Mouse (Mus musculus) forebrain, embryonic 11.5 days (tissue): Measurements from ENCODE around the gene Metap2. TPM values are rescaled to one million over a fixed set of nuclear protein-coding genes. Genes with fewer than 3 reads are reported as not detected.

Source experiments
- ATAC-seq: fragments of 200-750 bp; cut with Nextera tagmentation; replicated peaks from 2 replicates; pipeline ENCODE4 v1.8.0; 2017; ENCODE audit warnings: moderate TSS enrichment; ENCODE audit not compliant: low FRiP score
- DNase-seq: peaks from one replicate; pipeline ENCODE4 v3.0.0-alpha.2; 2017; ENCODE audit warnings: low spot score
- H3K27ac ChIP-seq: fragments of 300-500 bp; sonication (generic); 2 replicates; pipeline ENCODE4 v1.5.1; 2014; ENCODE audit warnings: low read depth, low read length
- H3K27me3 ChIP-seq: fragments of 300-500 bp; sonication (generic); 2 replicates; pipeline ENCODE4 v1.6.1; 2014; ENCODE audit warnings: mild to moderate bottlenecking, low read length, mixed read lengths; ENCODE audit not compliant: control insufficient read depth, insufficient read depth
- H3K36me3 ChIP-seq: fragments of 300-500 bp; sonication (generic); 2 replicates; pipeline ENCODE4 v1.6.1; 2014; ENCODE audit warnings: mild to moderate bottlenecking, low read length, moderate library complexity, mixed read lengths; ENCODE audit not compliant: control insufficient read depth, insufficient read depth
- H3K4me1 ChIP-seq: fragments of 300-500 bp; sonication (generic); replicated peaks from 2 replicates; pipeline ENCODE4 v1.6.1; 2014; ENCODE audit warnings: low read length, mixed read lengths; ENCODE audit not compliant: control insufficient read depth, insufficient read depth
- H3K4me2 ChIP-seq: fragments of 300-500 bp; sonication (generic); 2 replicates; pipeline ENCODE4 v1.6.1; 2014; ENCODE audit warnings: low read depth, mild to moderate bottlenecking, low read length, moderate library complexity, mixed read lengths; ENCODE audit not compliant: severe bottlenecking
- H3K4me3 ChIP-seq: fragments of 300-500 bp; sonication (generic); 2 replicates; pipeline ENCODE4 v1.5.1; 2014; ENCODE audit warnings: low read depth, low read length
- H3K9ac ChIP-seq: fragments of 300-500 bp; sonication (generic); 2 replicates; pipeline ENCODE4 v1.6.1; 2014; ENCODE audit warnings: low read length
- H3K9me3 ChIP-seq: fragments of 300-500 bp; sonication (generic); 2 replicates; pipeline ENCODE4 v1.6.1; 2016; ENCODE audit warnings: low read length, mixed read lengths; ENCODE audit not compliant: control insufficient read depth
- WGBS: fragments of 180-500 bp; shearing (Covaris S2); extraction: QIAGEN DNeasy Blood & Tissue Kit; methylation state at CpG from one replicate; pipeline ENCODE4 v1.1.7; 2014; 5-methylcytosine and 5-hydroxymethylcytosine counted together
- polyA plus RNA-seq: library from polyadenylated mRNA; unstranded; fragments of >200 nt; fragmentation: Nextera tagmentation; extraction: Ambion mirVana; gene quantifications from 2 replicates; pipeline ENCODE4 v1.2.1, GENCODE M21; 2014

Gene Metap2
- polyA plus RNA-seq, 1 experiment from 2014 or later = 237 TPM

GRCm38 (mm10) chr10:93888590-93888934 lies 8.3 kb downstream of the Metap2 start:
- Histone ChIP-seq H3K36me3 (peaks cover 9% of the 10 kb centered on the region; the same call in 1 of the 2 replicates), H3K4me1 (peaks cover 11% of the 10 kb centered on the region), H3K27ac (no peak overlapping the region), H3K9ac (peak overlapping the region; percentile 95), H3K9me3 (no peaks in the 10 kb centered on the region), H3K4me2 (peak overlapping the region; percentile 83), H3K27me3 (no peaks in the 10 kb centered on the region), H3K4me3 (peak overlapping the region; percentile 97)
- no peak for DNase-seq
- WGBS = 24% methylated on average over 10 of the region's 10 CpGs
- no peak for ATAC-seq

- ATAC-seq (no peak), DNase-seq (no peak)
- peaks cover 11% of the 10 kb centered on the region for H3K4me1 ChIP-seq
- H3K27ac ChIP-seq = no peak overlapping the region
- H3K4me2 ChIP-seq = no peak overlapping the region
- H3K36me3 ChIP-seq = peaks cover 9% of the 10 kb centered on the region; the same call in 1 of the 2 replicates
- no peak overlapping the region for H3K4me3 ChIP-seq
- H3K9ac ChIP-seq = no peak overlapping the region
- H3K9me3 ChIP-seq = no peaks in the 10 kb centered on the region
- H3K27me3 ChIP-seq = no peaks in the 10 kb centered on the region
- 89% methylated on average over 14 of the region's 14 CpGs for WGBS
Measured at GRCm38 (mm10) chr10:93885839-93886477, 10.9 kb downstream of the Metap2 start.

- H3K27me3 ChIP-seq = no peaks in the 10 kb centered on the region
- DNase-seq = no peak
- no peak overlapping the region for H3K4me2 ChIP-seq
- H3K36me3 ChIP-seq = peaks cover 9% of the 10 kb centered on the region; the same call in 1 of the 2 replicates
- 81% methylated on average over 8 of the region's 8 CpGs for whole genome bisulfite sequencing
- H3K9ac ChIP-seq = no peak overlapping the region
- no peak overlapping the region for H3K27ac ChIP-seq
- no peak for ATAC-seq
- no peak overlapping the region for H3K4me3 ChIP-seq
- no peaks in the 10 kb centered on the region; the same call in 1 of the 2 replicates for H3K4me1 ChIP-seq
- no peaks in the 10 kb centered on the region for H3K9me3 ChIP-seq
Measured at GRCm38 (mm10) chr10:93882738-93883364, 14.0 kb downstream of the Metap2 start.

GRCm38 (mm10) chr10:93881918-93882317 lies 15.0 kb downstream of the Metap2 start:
- no peak overlapping the region for H3K4me3 ChIP-seq
- no peaks in the 10 kb centered on the region for H3K4me1 ChIP-seq
- H3K27me3 ChIP-seq = no peaks in the 10 kb centered on the region
- H3K27ac ChIP-seq = no peak overlapping the region
- peaks cover 9% of the 10 kb centered on the region; the same call in 1 of the 2 replicates for H3K36me3 ChIP-seq
- no peak overlapping the region for H3K9ac ChIP-seq
- no peak overlapping the region for H3K4me2 ChIP-seq
- no peaks in the 10 kb centered on the region for H3K9me3 ChIP-seq
- DNase-seq (no peak), ATAC-seq (no peak)

GRCm38 (mm10) chr10:93878732-93879131 lies 18.2 kb downstream of the Metap2 start:
- no peaks in the 10 kb centered on the region; the same call in 1 of the 2 replicates for H3K36me3 ChIP-seq
- no peak overlapping the region for H3K9ac ChIP-seq
- no peaks in the 10 kb centered on the region for H3K9me3 ChIP-seq
- H3K27ac ChIP-seq = no peak overlapping the region
- H3K4me3 ChIP-seq = no peak overlapping the region
- 86% methylated on average over 4 of the region's 4 CpGs for WGBS
- H3K4me2 ChIP-seq = no peak overlapping the region
- no peaks in the 10 kb centered on the region for H3K27me3 ChIP-seq
- DNase-seq (no peak), ATAC-seq (no peak)
- no peaks in the 10 kb centered on the region for H3K4me1 ChIP-seq

- no peaks in the 10 kb centered on the region for H3K4me1 ChIP-seq
- no peak overlapping the region for H3K4me3 ChIP-seq
- H3K27ac ChIP-seq = no peak overlapping the region
- no peak for ATAC-seq
- H3K9ac ChIP-seq = no peak overlapping the region
- H3K9me3 ChIP-seq = no peaks in the 10 kb centered on the region
- H3K4me2 ChIP-seq = no peak overlapping the region
- no peak for DNase-seq
- WGBS = 86% methylated on average over 1 of the region's 1 CpGs
- H3K27me3 ChIP-seq = no peaks in the 10 kb centered on the region
- H3K36me3 ChIP-seq = no peaks in the 10 kb centered on the region; the same call in 1 of the 2 replicates
Measured at GRCm38 (mm10) chr10:93876772-93877171, 20.1 kb downstream of the Metap2 start.

- no peaks in the 10 kb centered on the region for H3K4me1 ChIP-seq
- H3K4me2 ChIP-seq = no peak overlapping the region
- no peak overlapping the region for H3K4me3 ChIP-seq
- H3K27ac ChIP-seq = no peak overlapping the region
- 91% methylated on average over 4 of the region's 4 CpGs for WGBS
- peaks cover 3% of the 10 kb centered on the region; the same call in 1 of the 2 replicates for H3K36me3 ChIP-seq
- no peaks in the 10 kb centered on the region for H3K9me3 ChIP-seq
- ATAC-seq = no peak
- no peak overlapping the region for H3K9ac ChIP-seq
- no peak for DNase-seq
- H3K27me3 ChIP-seq = no peaks in the 10 kb centered on the region
Measured at GRCm38 (mm10) chr10:93868886-93869285, 28.0 kb downstream of the Metap2 start.

GRCm38 (mm10) chr10:93868401-93868800 lies 28.5 kb downstream of the Metap2 start:
- Histone ChIP-seq H3K36me3 (peaks cover 3% of the 10 kb centered on the region; the same call in 1 of the 2 replicates), H3K4me2 (no peak overlapping the region), H3K4me1 (no peaks in the 10 kb centered on the region), H3K9me3 (no peaks in the 10 kb centered on the region), H3K9ac (no peak overlapping the region), H3K27me3 (no peaks in the 10 kb centered on the region), H3K27ac (no peak overlapping the region), H3K4me3 (no peak overlapping the region)
- ATAC-seq = no peak
- 93% methylated on average over 7 of the region's 7 CpGs for WGBS
- no peak for DNase-seq

- no peaks in the 10 kb centered on the region for H3K4me1 ChIP-seq
- H3K27ac ChIP-seq = no peak overlapping the region
- DNase-seq (no peak), ATAC-seq (no peak)
- WGBS = 93% methylated on average over 6 of the region's 6 CpGs
- H3K9me3 ChIP-seq = no peaks in the 10 kb centered on the region
- H3K4me3 ChIP-seq = no peak overlapping the region
- peaks cover 4% of the 10 kb centered on the region; the same call in 1 of the 2 replicates for H3K36me3 ChIP-seq
- no peaks in the 10 kb centered on the region for H3K27me3 ChIP-seq
- no peak overlapping the region for H3K9ac ChIP-seq
- H3K4me2 ChIP-seq = no peak overlapping the region
Measured at GRCm38 (mm10) chr10:93856095-93856494, 40.8 kb downstream of the Metap2 start.
